Mouse (Mus musculus): ENCODE data around the gene Sf1.

Gene Sf1

DNA sequence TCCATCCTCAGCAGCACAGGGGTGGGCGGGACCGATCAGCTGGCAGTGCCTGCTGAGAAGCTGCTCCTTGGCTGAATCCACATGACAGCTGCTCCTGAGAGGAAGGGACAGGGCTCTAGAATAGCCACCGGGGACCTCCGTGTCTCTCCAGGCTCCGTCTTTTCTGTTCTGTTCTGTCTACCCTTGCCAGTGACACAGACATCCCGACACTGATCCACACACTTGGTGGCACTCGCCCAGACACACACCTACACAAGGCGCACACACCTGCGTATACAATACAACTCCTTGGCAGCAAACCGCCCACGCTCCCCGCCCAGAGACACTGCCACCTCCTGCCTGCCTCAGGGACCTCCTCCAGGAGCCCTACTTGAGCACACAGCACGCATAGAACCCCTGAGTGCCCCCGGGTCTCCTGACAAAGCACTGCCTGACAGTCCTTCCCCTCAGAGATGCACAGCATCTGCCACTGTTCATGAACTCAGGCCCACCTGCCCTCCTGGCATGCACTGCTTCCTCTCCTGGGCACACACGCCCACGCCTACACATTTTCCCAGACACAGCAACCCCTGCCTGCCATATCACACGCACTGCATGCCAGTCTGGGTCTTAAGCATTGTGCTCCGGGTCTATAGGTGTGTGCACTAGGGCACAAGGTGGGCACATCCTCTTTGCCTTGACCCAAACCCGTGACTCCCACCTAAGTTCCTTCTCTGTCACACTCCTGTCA lies 57.2 kb downstream of the Sf1 start:
- DNase-seq (ENCODE audit: low spot score) = no peak

DNA sequence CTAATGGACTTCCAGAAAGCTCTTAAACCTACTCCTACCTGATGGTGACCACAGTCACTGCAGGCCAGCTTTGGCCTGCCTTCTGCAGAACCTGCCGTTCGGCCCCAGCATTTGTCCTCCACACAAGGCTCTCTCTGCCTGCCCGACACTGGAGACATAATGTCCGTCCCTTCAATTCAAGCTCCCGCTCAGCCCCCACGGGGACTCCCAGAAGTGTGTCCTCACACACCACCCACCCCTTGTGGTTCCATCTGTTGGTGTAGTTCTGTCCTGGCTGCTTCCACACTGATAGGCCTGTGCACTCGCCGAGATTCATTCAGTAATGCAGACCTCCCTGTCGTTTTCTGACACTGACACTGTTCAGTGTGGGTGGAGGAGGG lies 57.7 kb downstream of the Sf1 start:
- DNase-seq (ENCODE audit: low spot score) = no peak

GRCm38 (mm10) chr19:6422014-6422413 lies 58.5 kb downstream of the Sf1 start:
- no peak for DNase-seq (ENCODE audit: low spot score)

DNA sequence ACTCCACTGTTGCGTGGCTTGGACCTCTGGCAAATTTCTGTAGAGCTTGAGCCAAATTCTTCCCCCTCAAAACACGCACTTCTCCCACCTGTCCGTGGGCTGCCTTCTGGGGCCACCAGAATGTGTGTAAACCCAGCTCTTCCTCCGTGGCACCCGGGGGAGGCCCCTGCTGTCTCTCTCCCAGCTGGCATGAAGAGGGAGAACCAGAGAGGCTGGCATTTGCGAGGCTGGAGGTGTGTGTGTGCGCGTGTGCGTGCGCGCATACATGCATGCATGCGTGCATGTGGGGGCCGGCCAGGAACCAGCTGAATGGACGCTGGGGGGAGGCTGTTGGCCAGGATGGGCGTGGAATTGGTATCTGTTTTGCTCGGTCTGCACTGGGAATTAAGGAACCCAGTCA lies 59.8 kb downstream of the Sf1 start:
- no peak for DNase-seq (ENCODE audit: low spot score)

DNA sequence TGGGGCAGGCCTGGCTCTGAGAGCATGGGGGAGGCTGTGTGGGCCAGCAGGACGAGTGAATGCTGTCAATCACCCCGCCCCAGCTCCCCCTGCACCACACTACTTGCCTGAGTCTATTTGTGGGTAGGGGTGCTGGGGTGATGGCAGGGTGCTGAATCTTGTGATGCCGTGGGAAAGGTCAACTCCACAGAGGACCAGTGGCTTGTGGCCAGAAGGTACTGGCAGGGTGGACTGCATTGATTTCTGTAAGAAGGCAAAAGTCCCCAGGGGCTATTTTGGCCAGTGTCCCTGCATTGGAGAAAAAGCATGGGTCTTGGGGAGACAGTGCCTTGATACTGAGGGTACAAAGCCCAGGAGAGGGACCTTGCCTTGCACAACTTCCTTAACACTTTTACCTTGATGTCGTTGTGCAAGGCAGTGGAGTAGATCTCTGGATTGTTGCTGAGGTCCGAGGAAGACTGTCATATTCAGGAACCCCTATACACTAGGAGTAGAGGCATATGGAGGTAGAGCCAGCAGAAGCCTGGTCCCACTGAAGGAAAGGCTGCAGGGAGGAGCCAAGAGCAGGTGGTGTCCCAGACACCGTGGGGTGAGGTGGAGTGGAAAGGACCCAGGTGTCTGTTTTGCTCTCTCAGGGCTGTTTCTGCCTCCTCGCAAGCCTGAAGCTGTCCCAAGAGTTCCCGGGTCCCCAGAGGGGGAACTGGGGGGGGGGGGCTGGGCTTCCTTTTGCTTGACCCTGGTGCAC lies 60.8 kb downstream of the Sf1 start:
- DNase-seq (ENCODE audit: low spot score) = no peak

DNA sequence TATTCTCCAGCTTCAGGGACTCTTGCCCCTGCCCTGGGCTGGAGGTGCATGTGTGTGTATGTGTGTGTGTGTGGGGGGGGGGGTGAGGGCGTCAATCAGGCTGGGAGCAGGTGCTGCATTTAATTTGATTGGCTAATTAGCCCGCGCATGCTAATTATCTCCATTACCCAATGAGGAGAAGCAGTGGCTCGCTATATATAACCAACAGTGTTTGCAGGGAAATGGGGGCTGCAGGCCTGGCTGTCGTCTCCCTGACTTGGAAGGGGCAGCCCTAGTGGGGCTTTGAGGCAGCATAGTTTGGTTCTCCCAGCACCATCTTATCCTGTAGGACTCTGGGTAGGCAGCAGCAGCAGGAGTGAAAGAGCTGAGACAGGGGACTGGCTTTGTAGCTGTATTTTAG lies 62.1 kb downstream of the Sf1 start:
- DNase-seq (ENCODE audit: low spot score) = no peak

DNA sequence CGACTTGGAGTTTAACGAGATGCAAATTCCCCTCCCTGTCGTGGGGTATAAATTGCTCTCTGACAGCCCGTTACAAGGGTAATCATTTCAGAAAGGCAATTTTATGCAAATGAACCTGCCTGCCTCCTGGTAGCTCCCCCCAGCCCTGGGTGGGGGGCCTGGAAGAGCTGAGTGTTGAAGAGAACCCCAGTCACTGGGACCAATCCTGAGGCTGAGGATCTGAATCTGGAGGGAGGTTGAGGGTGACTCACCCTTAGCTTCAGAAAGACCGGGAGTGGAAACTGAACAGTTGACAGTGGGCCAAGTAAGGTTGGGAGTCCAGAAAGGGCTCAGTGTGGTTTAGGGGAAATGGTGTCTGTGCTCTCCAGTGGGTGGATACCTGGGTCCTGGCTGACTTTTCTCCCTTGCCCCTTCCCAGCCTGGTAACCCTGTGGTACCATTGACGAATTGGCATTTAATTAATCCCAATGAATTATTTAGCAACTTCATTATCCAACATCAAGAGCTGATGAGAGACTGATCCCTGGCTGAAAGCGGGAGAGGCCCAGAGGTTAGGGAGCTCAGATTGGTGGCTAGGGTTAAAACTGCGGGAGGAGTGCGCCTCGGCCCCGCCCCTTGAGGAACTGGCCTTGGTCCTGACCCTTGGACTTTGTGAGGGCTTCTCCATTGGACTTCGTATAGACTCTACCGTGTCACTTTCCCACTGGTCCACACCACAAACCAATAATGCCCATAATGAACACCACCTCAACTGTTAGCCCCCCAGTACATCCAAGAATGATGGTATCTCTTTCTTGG lies 63.4 kb downstream of the Sf1 start:
- peak; percentile 33 for DNase-seq (ENCODE audit: low spot score)

Measured in ovary, postnatal 10 days (tissue).